9 mouse cellular contexts compared by ENCODE assay signal in the genomic region with DNA sequence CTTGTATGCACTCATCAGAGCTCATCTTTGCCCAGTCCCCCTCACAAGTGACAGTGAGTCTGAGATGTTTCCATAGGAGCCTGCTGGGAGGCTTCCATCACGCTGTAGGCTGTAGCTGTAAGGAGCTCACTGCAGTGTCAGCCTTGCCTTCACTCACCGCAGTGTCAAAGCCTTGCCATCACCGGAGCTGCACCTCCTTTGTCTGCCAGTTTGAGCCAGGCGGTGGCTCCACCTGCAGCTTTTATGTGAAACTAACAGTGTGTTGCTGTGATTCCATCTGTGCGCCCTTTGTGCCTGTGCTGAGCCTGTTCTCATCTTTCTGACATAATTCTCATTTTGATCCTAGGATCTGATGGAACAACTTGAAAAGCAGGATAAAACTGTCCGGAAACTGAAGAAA. TPM values are rescaled to one million over a fixed set of nuclear protein-coding genes. Genes with fewer than 3 reads are reported as not detected.
A peak's percentile ranks its signal among the peaks of the same experiment; 100 is the strongest.
DNase-seq lines count a peak whose midpoint lies in the region; ATAC-seq and TF ChIP-seq lines count a peak whose summit lies in the region.
"Had no signal": no experiment of that assay in that cellular context is flagged by ENCODE, and none has a peak within 500 bp of the region (broad histone marks: within the 10 kb centered on the region; RNA-seq: fewer than 3 reads in every experiment).

No protein-coding gene starts in this region.

- H3K9me3 ChIP-seq in forebrain, embryonic 12.5 days: no peaks in the 10 kb centered on the region
- no peaks in the 10 kb centered on the region for H3K9me3 ChIP-seq in liver, embryonic 11.5 days (ENCODE audit: control insufficient read depth, low read length)
- H3K9me3 ChIP-seq: embryonic facial prominence, embryonic 13.5 days had no signal

- H3K27ac ChIP-seq in bone marrow, adult 2 months (ENCODE audit: control insufficient read depth, insufficient read depth, low read depth, low read length, poor library complexity): no peak overlapping the region
- peak overlapping the region; percentile 39; the same call in 1 of the 2 replicates for H3K27ac ChIP-seq in forebrain, embryonic 12.5 days
- H3K27ac ChIP-seq in liver, embryonic 11.5 days (ENCODE audit: low read depth, low read length): no peak overlapping the region
- H3K27ac ChIP-seq: embryonic facial prominence, embryonic 13.5 days had no signal

- peak; percentile 46; the same call in 1 of the 2 replicates for ATAC-seq in forebrain, embryonic 12.5 days (ENCODE audit: low FRiP score)
- no peak for ATAC-seq in erythroblast, adult 5-6 weeks (replicated peaks; ENCODE audit: low FRiP score, poor library complexity, severe bottlenecking)
- ATAC-seq in liver, embryonic 11.5 days (replicated peaks; ENCODE audit: low FRiP score): no peak

- H3K4me1 ChIP-seq in lung, adult 2 months (ENCODE audit: control insufficient read depth, insufficient read depth, low read length): no peaks in the 10 kb centered on the region
- no peaks in the 10 kb centered on the region for H3K4me1 ChIP-seq in bone marrow, adult 2 months (ENCODE audit: control insufficient read depth, insufficient read depth, low read length)
- no peaks in the 10 kb centered on the region for H3K4me1 ChIP-seq in forebrain, embryonic 12.5 days
- H3K4me1 ChIP-seq in liver, embryonic 11.5 days (replicated peaks; ENCODE audit: control insufficient read depth, insufficient read depth, low read length): no peaks in the 10 kb centered on the region
- H3K4me1 ChIP-seq: embryonic facial prominence, embryonic 13.5 days had no signal

- no peak for DNase-seq in lung, adult 2 months
- DNase-seq in lung, postnatal 25 days (ENCODE audit: low spot score): no peak
- DNase-seq in Muller cell, postnatal 12 days (ENCODE audit: inconsistent ontology term): peak; percentile 52
- peak; percentile 33 to 37 for DNase-seq in layer of hippocampus, postnatal 36 days
- no peak for DNase-seq in liver, embryonic 11.5 days (ENCODE audit: low spot score)

- peaks cover 52% of the 10 kb centered on the region for H3K36me3 ChIP-seq in forebrain, embryonic 12.5 days (replicated peaks)
- H3K36me3 ChIP-seq in liver, embryonic 11.5 days (ENCODE audit: control insufficient read depth, insufficient read depth, low read length): no peaks in the 10 kb centered on the region

- no peak overlapping the region for H3K4me2 ChIP-seq in forebrain, embryonic 12.5 days
- H3K4me2 ChIP-seq in liver, embryonic 11.5 days: no peak overlapping the region
- H3K4me2 ChIP-seq: embryonic facial prominence, embryonic 13.5 days had no signal

- 65% methylated on average over 6 of the region's 6 CpGs for WGBS in lung, adult 2 months
- 87% methylated on average over 6 of the region's 6 CpGs for WGBS in bone marrow, adult 2 months
- WGBS in forebrain, embryonic 12.5 days: 43% methylated on average over 6 of the region's 6 CpGs
- WGBS in liver, embryonic 11.5 days: 70% methylated on average over 6 of the region's 6 CpGs

- no peak for TF ChIP-seq POLR2A in lung, adult 2 months (IDR thresholded peaks at IDR 0.05; ENCODE audit: borderline replicate concordance, extremely low read depth, low read depth, low read length)
- TF ChIP-seq POLR2A in bone marrow, adult 2 months (IDR thresholded peaks at IDR 0.05; ENCODE audit: borderline replicate concordance, control insufficient read depth, low read depth, low read length): no peak

- peak; percentile 37; the same call in 1 of the 2 replicates for TF ChIP-seq CTCF in lung, adult 2 months (IDR thresholded peaks at IDR 0.05; ENCODE audit: insufficient read depth, low read length)
- peak; percentile 32; the same call in 1 of the 2 replicates for TF ChIP-seq CTCF in bone marrow, adult 2 months (IDR thresholded peaks at IDR 0.05; ENCODE audit: control insufficient read depth, insufficient read depth, low read length)

- H3K4me3 ChIP-seq in lung, adult 2 months (replicated peaks; ENCODE audit: extremely low read depth, low read depth, low read length): no peak overlapping the region
- no peak overlapping the region for H3K4me3 ChIP-seq in bone marrow, adult 2 months (replicated peaks; ENCODE audit: control insufficient read depth, low read depth, low read length)
- no peak overlapping the region for H3K4me3 ChIP-seq in forebrain, embryonic 12.5 days (replicated peaks)
- no peak overlapping the region for H3K4me3 ChIP-seq in liver, embryonic 11.5 days (ENCODE audit: low read depth, low read length)
- H3K4me3 ChIP-seq: embryonic facial prominence, embryonic 13.5 days had no signal

- H3K9ac ChIP-seq in forebrain, embryonic 12.5 days: 0 out of 2 replicates have a peak overlapping the region, but pooled peaks have one; percentile 2
- no peak overlapping the region for H3K9ac ChIP-seq in liver, embryonic 11.5 days (ENCODE audit: low read depth, low read length)
- H3K9ac ChIP-seq: embryonic facial prominence, embryonic 13.5 days had no signal

- no peaks in the 10 kb centered on the region for H3K27me3 ChIP-seq in forebrain, embryonic 12.5 days
- no peaks in the 10 kb centered on the region for H3K27me3 ChIP-seq in liver, embryonic 11.5 days (replicated peaks; ENCODE audit: control insufficient read depth, insufficient read depth, low read length)
- H3K27me3 ChIP-seq: embryonic facial prominence, embryonic 13.5 days had no signal

RNA-seq across cellular contexts. Expression of gene Myo5c, which starts 34.5 kb away (rescaled TPM):
- 44.8 and 53.2 TPM in 2 replicates for polyA plus RNA-seq in lung, adult 2 months (2012; rRNA removed)
- 1.2 TPM in 1 of 2 replicates, not detected in the other for polyA plus RNA-seq in bone marrow, adult 2 months (2011; ENCODE audit: insufficient read depth, insufficient read length, low replicate concordance, missing spikeins)
- 0.63 and 1.3 TPM in 2 replicates for polyA plus RNA-seq in forebrain, embryonic 12.5 days (2016; fragmentation: Nextera tagmentation; extraction: Ambion mirVana)
- total RNA-seq in layer of hippocampus, postnatal 36 days (2021): under 1 TPM; 0.50 to 0.53 TPM
- total RNA-seq in erythroblast, adult 5-6 weeks (2015; ENCODE audit: low replicate concordance): not detected in 2 replicates
- not detected in 2 replicates for total RNA-seq in erythroblast, adult 5-6 weeks (2017; ENCODE audit: low replicate concordance)
- 0.85 and 1.1 TPM in 2 replicates for polyA plus RNA-seq in liver, embryonic 11.5 days (2014; fragmentation: Nextera tagmentation; extraction: Ambion mirVana)

Comparison
In these comparisons a context has a peak if more than half of its experiments do, and no peak if none do; other contexts are left out.
1. DNase-seq: peak in Muller cell, postnatal 12 days (single experiment) and layer of hippocampus, postnatal 36 days (2 of 2); none in lung, adult 2 months (single experiment), lung, postnatal 25 days (single experiment) and liver, embryonic 11.5 days (single experiment).
2. RNA of gene Myo5c, which starts 34.5 kb away (polyA plus RNA-seq): 44.8 to 53.2 TPM in lung, adult 2 months; 1.2 TPM in bone marrow, adult 2 months, 0.85 to 1.1 TPM in liver, embryonic 11.5 days and 0.63 to 1.3 TPM in forebrain, embryonic 12.5 days; every median in the first group is over 10 times any median in the second.